Mouse (Mus musculus): ENCODE results near the gene Gm42674. TPM values are rescaled to one million over a fixed set of nuclear protein-coding genes. Genes with fewer than 3 reads are reported as not detected.

The Gm42674 gene
- total RNA-seq, 2 experiments from 2014 or later: not detected

- no peak for DNase-seq
- peak overlapping the region; percentile 92 for H3K27ac ChIP-seq
- peak overlapping the region; percentile 80 for H3K4me3 ChIP-seq
- intact Hi-C loops (cut with DNase I): no loop called here
- TF ChIP-seq CTCF (IDR thresholded peaks at IDR 0.05): no peak
These were observed 12.4 kb downstream of the Gm42674 start for GRCm38 (mm10) chr3:90614148-90614530.

- DNase-seq: no peak
- H3K27ac ChIP-seq: peak overlapping the region; percentile 92
- no peak for TF ChIP-seq CTCF (IDR thresholded peaks at IDR 0.05)
- peak overlapping the region; percentile 80 for H3K4me3 ChIP-seq
- intact Hi-C loops (cut with DNase I): loop anchor here (1.0 to 5.0 kb wide), 3 partner anchors 29 to 102 kb away; partner anchors contain the start of genes S100a1, S100a13 and S100a14
These were observed 13.0 kb downstream of the Gm42674 start for GRCm38 (mm10) chr3:90614611-90615251.

- DNase-seq: peak; percentile 81
- Histone ChIP-seq H3K27ac (peak overlapping the region; percentile 92), H3K4me3 (peak overlapping the region; percentile 80)
- TF ChIP-seq CTCF (IDR thresholded peaks at IDR 0.05): peak; percentile 76
- intact Hi-C loops (cut with DNase I): loop anchor here (1.0 to 5.0 kb wide), 3 partner anchors 30 to 103 kb away; partner anchors contain the start of genes S100a1, S100a13 and S100a14
These were observed 13.7 kb downstream of the Gm42674 start for GRCm38 (mm10) chr3:90615415-90615814.

- H3K27ac ChIP-seq: peak overlapping the region; percentile 92
- H3K4me3 ChIP-seq: peak overlapping the region; percentile 80
- intact Hi-C loops (cut with DNase I): loop anchor here (1.0 to 5.0 kb wide), 3 partner anchors 31 to 104 kb away; partner anchors contain the start of genes S100a1, S100a13 and S100a14
- no peak for TF ChIP-seq CTCF (IDR thresholded peaks at IDR 0.05)
- no peak for DNase-seq
These were observed 14.2 kb downstream of the Gm42674 start for GRCm38 (mm10) chr3:90615911-90616310.

- intact Hi-C loops (cut with DNase I): loop anchor here (5.0 kb wide), 2 partner anchors 90 to 105 kb away; partner anchors contain the start of genes S100a1, S100a13 and S100a14
- Histone ChIP-seq H3K4me3 (no peak overlapping the region), H3K27ac (no peak overlapping the region)
- DNase-seq: no peak
- TF ChIP-seq CTCF (IDR thresholded peaks at IDR 0.05): peak; percentile 45
These were observed 15.9 kb downstream of the Gm42674 start for GRCm38 (mm10) chr3:90617586-90617985.

- DNase-seq: no peak
- Histone ChIP-seq H3K4me3 (no peak overlapping the region), H3K27ac (no peak overlapping the region)
- intact Hi-C loops (cut with DNase I): no loop called here
- no peak for TF ChIP-seq CTCF (IDR thresholded peaks at IDR 0.05)
These were observed 19.8 kb downstream of the Gm42674 start for GRCm38 (mm10) chr3:90621552-90621951.

GRCm38 (mm10) chr3:90623435-90624071 lies 21.8 kb downstream of the Gm42674 start:
- intact Hi-C loops (cut with DNase I): no loop called here
- TF ChIP-seq CTCF (IDR thresholded peaks at IDR 0.05): no peak
- peak; percentile 66 for DNase-seq
- H3K27ac ChIP-seq: no peak overlapping the region
- no peak overlapping the region for H3K4me3 ChIP-seq

GRCm38 (mm10) chr3:90625496-90625895 lies 23.8 kb downstream of the Gm42674 start:
- Histone ChIP-seq H3K4me3 (no peak overlapping the region), H3K27ac (no peak overlapping the region)
- no peak for TF ChIP-seq CTCF (IDR thresholded peaks at IDR 0.05)
- intact Hi-C loops (cut with DNase I): no loop called here
- DNase-seq: no peak

- intact Hi-C loops (cut with DNase I): no loop called here
- no peak for DNase-seq
- Histone ChIP-seq H3K4me3 (no peak overlapping the region), H3K27ac (no peak overlapping the region)
- TF ChIP-seq CTCF (IDR thresholded peaks at IDR 0.05): no peak
These were observed 24.7 kb downstream of the Gm42674 start for GRCm38 (mm10) chr3:90626266-90627021.

GRCm38 (mm10) chr3:90627366-90627765 lies 25.7 kb downstream of the Gm42674 start:
- TF ChIP-seq CTCF (IDR thresholded peaks at IDR 0.05): no peak
- no peak for DNase-seq
- intact Hi-C loops (cut with DNase I): no loop called here
- no peak overlapping the region for H3K4me3 ChIP-seq
- no peak overlapping the region for H3K27ac ChIP-seq

- peak; percentile 61 for TF ChIP-seq CTCF (IDR thresholded peaks at IDR 0.05)
- no peak for DNase-seq
- intact Hi-C loops (cut with DNase I): no loop called here
- no peak overlapping the region for H3K4me3 ChIP-seq
- no peak overlapping the region for H3K27ac ChIP-seq
These were observed 26.1 kb downstream of the Gm42674 start for GRCm38 (mm10) chr3:90627807-90628206.

GRCm38 (mm10) chr3:90629298-90629697 lies 27.6 kb downstream of the Gm42674 start:
- no peak for TF ChIP-seq CTCF (IDR thresholded peaks at IDR 0.05)
- DNase-seq: no peak

GRCm38 (mm10) chr3:90631984-90632383 lies 30.3 kb downstream of the Gm42674 start:
- Histone ChIP-seq H3K27ac (no peak overlapping the region), H3K4me3 (no peak overlapping the region)
- no peak for TF ChIP-seq CTCF (IDR thresholded peaks at IDR 0.05)
- no peak for DNase-seq
- intact Hi-C loops (cut with DNase I): no loop called here

More at GRCm38 (mm10) chr3:90629298-90629697, 27.6 kb downstream of the Gm42674 start:
- intact Hi-C loops (cut with DNase I): no loop called here
- H3K27ac ChIP-seq: no peak overlapping the region
- no peak overlapping the region for H3K4me3 ChIP-seq
